Mouse (Mus musculus) forebrain, embryonic 10.5 days (tissue): ENCODE measurements around the gene Gm826. TPM values are rescaled to one million over a fixed set of nuclear protein-coding genes. Genes with fewer than 3 reads are reported as not detected.

Source experiments
- DNase-seq: peaks from one replicate; pipeline ENCODE4 v3.0.0-alpha.2; 2017; ENCODE audit warnings: low spot score; ENCODE audit errors: extremely low spot score
- H3K27ac ChIP-seq: fragments of 300-500 bp; sonication (generic); 2 replicates; pipeline ENCODE4 v1.5.1; 2016; ENCODE audit warnings: mild to moderate bottlenecking
- H3K27me3 ChIP-seq: fragments of 300-500 bp; sonication (generic); 2 replicates; pipeline ENCODE4 v1.6.1; 2016; ENCODE audit warnings: mild to moderate bottlenecking; ENCODE audit not compliant: poor library complexity, severe bottlenecking
- H3K36me3 ChIP-seq: fragments of 300-500 bp; sonication (generic); replicated peaks from 2 replicates; pipeline ENCODE4 v1.6.1; 2016; ENCODE audit warnings: mild to moderate bottlenecking, moderate library complexity
- H3K4me1 ChIP-seq: fragments of 300-500 bp; sonication (generic); 2 replicates; pipeline ENCODE4 v1.6.1; 2016
- H3K4me3 ChIP-seq: fragments of 300-500 bp; sonication (generic); 2 replicates; pipeline ENCODE4 v1.5.1; 2016; ENCODE audit warnings: mild to moderate bottlenecking, moderate library complexity
- H3K9me3 ChIP-seq: fragments of 300-500 bp; sonication (generic); 2 replicates; pipeline ENCODE4 v1.6.1; 2016; ENCODE audit warnings: mild to moderate bottlenecking, moderate library complexity
- WGBS: fragments of 180-500 bp; shearing (Covaris S2); methylation state at CpG from one replicate; pipeline ENCODE4 v1.1.7; 2016; 5-methylcytosine and 5-hydroxymethylcytosine counted together
- polyA plus RNA-seq: library from polyadenylated mRNA; unstranded; fragments of >200 nt; fragmentation: Nextera tagmentation; extraction: Ambion mirVana; gene quantifications from 2 replicates; pipeline ENCODE4 v1.2.1, GENCODE M21; 2016

Gene Gm826
- polyA plus RNA-seq, 1 experiment from 2014 or later, result not detected

GRCm38 (mm10) chr2:160348072-160348604 is 14.2 kb upstream of the Gm826 start:
- Histone ChIP-seq H3K4me3 (no peak overlapping the region), H3K9me3 (no peaks in the 10 kb centered on the region), H3K27ac (no peak overlapping the region), H3K27me3 (no peaks in the 10 kb centered on the region; the same call in 1 of the 2 replicates), H3K4me1 (peaks cover 49% of the 10 kb centered on the region), H3K36me3 (no peaks in the 10 kb centered on the region)
- WGBS, result 64% methylated on average over 4 of the region's 4 CpGs
- no peak for DNase-seq

- peaks cover 32% of the 10 kb centered on the region for H3K4me1 ChIP-seq
- no peaks in the 10 kb centered on the region for H3K27me3 ChIP-seq
- H3K36me3 ChIP-seq, result no peaks in the 10 kb centered on the region
- no peak overlapping the region for H3K27ac ChIP-seq
- no peaks in the 10 kb centered on the region for H3K9me3 ChIP-seq
- H3K4me3 ChIP-seq, result no peak overlapping the region
- DNase-seq, result no peak
These were observed 11.7 kb upstream of the Gm826 start for GRCm38 (mm10) chr2:160345644-160346043.

GRCm38 (mm10) chr2:160340121-160340520 is 6.2 kb upstream of the Gm826 start:
- DNase-seq, result no peak
- no peak overlapping the region for H3K4me3 ChIP-seq
- H3K27ac ChIP-seq, result no peak overlapping the region
- no peaks in the 10 kb centered on the region for H3K36me3 ChIP-seq
- peaks cover 6% of the 10 kb centered on the region for H3K4me1 ChIP-seq
- H3K9me3 ChIP-seq, result no peaks in the 10 kb centered on the region
- 72% methylated on average over 4 of the region's 4 CpGs for WGBS
- no peaks in the 10 kb centered on the region for H3K27me3 ChIP-seq

- no peak for DNase-seq
- 97% methylated on average over 5 of the region's 5 CpGs for WGBS
- H3K36me3 ChIP-seq, result no peaks in the 10 kb centered on the region
- H3K9me3 ChIP-seq, result no peaks in the 10 kb centered on the region
- H3K4me3 ChIP-seq, result no peak overlapping the region
- peaks cover 6% of the 10 kb centered on the region for H3K4me1 ChIP-seq
- H3K27me3 ChIP-seq, result no peaks in the 10 kb centered on the region
- H3K27ac ChIP-seq, result no peak overlapping the region
These were observed 5.6 kb upstream of the Gm826 start for GRCm38 (mm10) chr2:160339595-160339994.

GRCm38 (mm10) chr2:160336053-160336452 is 2.1 kb upstream of the Gm826 start:
- Histone ChIP-seq H3K27ac (no peak overlapping the region), H3K4me1 (no peaks in the 10 kb centered on the region), H3K27me3 (no peaks in the 10 kb centered on the region), H3K9me3 (no peaks in the 10 kb centered on the region), H3K4me3 (no peak overlapping the region), H3K36me3 (no peaks in the 10 kb centered on the region)
- no peak for DNase-seq
- 73% methylated on average over 2 of the region's 2 CpGs for WGBS

GRCm38 (mm10) chr2:160335043-160335442 is 1.1 kb upstream of the Gm826 start:
- 85% methylated on average over 1 of the region's 1 CpGs for WGBS
- H3K9me3 ChIP-seq, result no peaks in the 10 kb centered on the region
- H3K4me3 ChIP-seq, result no peak overlapping the region
- H3K27ac ChIP-seq, result no peak overlapping the region
- no peaks in the 10 kb centered on the region for H3K4me1 ChIP-seq
- H3K27me3 ChIP-seq, result no peaks in the 10 kb centered on the region
- no peaks in the 10 kb centered on the region for H3K36me3 ChIP-seq
- DNase-seq, result no peak

- no peaks in the 10 kb centered on the region for H3K27me3 ChIP-seq
- 93% methylated on average over 12 of the region's 12 CpGs for WGBS
- H3K27ac ChIP-seq, result no peak overlapping the region
- no peak for DNase-seq
- no peaks in the 10 kb centered on the region for H3K9me3 ChIP-seq
- H3K36me3 ChIP-seq, result no peaks in the 10 kb centered on the region
- peaks cover 9% of the 10 kb centered on the region for H3K4me1 ChIP-seq
- no peak overlapping the region for H3K4me3 ChIP-seq
These were observed 1.2 kb downstream of the Gm826 start for GRCm38 (mm10) chr2:160332516-160333325.

- H3K27me3 ChIP-seq, result no peaks in the 10 kb centered on the region
- no peak for DNase-seq
- H3K9me3 ChIP-seq, result no peaks in the 10 kb centered on the region
- WGBS, result 66% methylated on average over 9 of the region's 9 CpGs
- no peak overlapping the region for H3K4me3 ChIP-seq
- H3K27ac ChIP-seq, result no peak overlapping the region
- H3K36me3 ChIP-seq, result no peaks in the 10 kb centered on the region
- H3K4me1 ChIP-seq, result peaks cover 18% of the 10 kb centered on the region
These were observed 5.1 kb downstream of the Gm826 start for GRCm38 (mm10) chr2:160328886-160329285.

GRCm38 (mm10) chr2:160327716-160328115 is 6.2 kb downstream of the Gm826 start:
- H3K4me1 ChIP-seq, result peaks cover 18% of the 10 kb centered on the region
- 96% methylated on average over 4 of the region's 4 CpGs for WGBS
- DNase-seq, result no peak
- no peaks in the 10 kb centered on the region for H3K9me3 ChIP-seq
- H3K27me3 ChIP-seq, result no peaks in the 10 kb centered on the region
- no peak overlapping the region for H3K4me3 ChIP-seq
- no peak overlapping the region for H3K27ac ChIP-seq
- no peaks in the 10 kb centered on the region for H3K36me3 ChIP-seq

- 57% methylated on average over 4 of the region's 4 CpGs for WGBS
- no peaks in the 10 kb centered on the region for H3K9me3 ChIP-seq
- 0 out of 2 replicates have a peak, but pooled peaks cover 5% of the 10 kb centered on the region for H3K27me3 ChIP-seq
- H3K36me3 ChIP-seq, result no peaks in the 10 kb centered on the region
- 0 out of 2 replicates have a peak overlapping the region, but pooled peaks have one; percentile 1 for H3K27ac ChIP-seq
- peaks cover 18% of the 10 kb centered on the region for H3K4me1 ChIP-seq
- no peak for DNase-seq
- H3K4me3 ChIP-seq, result no peak overlapping the region
These were observed 6.8 kb downstream of the Gm826 start for GRCm38 (mm10) chr2:160327167-160327566.

- H3K27me3 ChIP-seq, result 0 out of 2 replicates have a peak, but pooled peaks cover 5% of the 10 kb centered on the region
- no peaks in the 10 kb centered on the region for H3K36me3 ChIP-seq
- H3K27ac ChIP-seq, result no peak overlapping the region
- no peak for DNase-seq
- 85% methylated on average over 6 of the region's 6 CpGs for WGBS
- no peaks in the 10 kb centered on the region for H3K9me3 ChIP-seq
- H3K4me1 ChIP-seq, result peaks cover 22% of the 10 kb centered on the region
- no peak overlapping the region for H3K4me3 ChIP-seq
These were observed 8.8 kb downstream of the Gm826 start for GRCm38 (mm10) chr2:160325105-160325644.

- no peak overlapping the region for H3K4me3 ChIP-seq
- H3K27me3 ChIP-seq, result 0 out of 2 replicates have a peak, but pooled peaks cover 5% of the 10 kb centered on the region
- no peak for DNase-seq
- H3K36me3 ChIP-seq, result no peaks in the 10 kb centered on the region
- no peaks in the 10 kb centered on the region for H3K9me3 ChIP-seq
- 61% methylated on average over 4 of the region's 4 CpGs for WGBS
- H3K27ac ChIP-seq, result no peak overlapping the region
- H3K4me1 ChIP-seq, result peaks cover 7% of the 10 kb centered on the region; the same call in 1 of the 2 replicates
These were observed 12.1 kb downstream of the Gm826 start for GRCm38 (mm10) chr2:160321829-160322228.

- DNase-seq, result no peak
- no peak overlapping the region for H3K4me3 ChIP-seq
- H3K4me1 ChIP-seq, result peaks cover 11% of the 10 kb centered on the region
- 91% methylated on average over 4 of the region's 4 CpGs for WGBS
- H3K27ac ChIP-seq, result no peak overlapping the region
- 0 out of 2 replicates have a peak, but pooled peaks cover 11% of the 10 kb centered on the region for H3K27me3 ChIP-seq
- H3K36me3 ChIP-seq, result no peaks in the 10 kb centered on the region
- H3K9me3 ChIP-seq, result no peaks in the 10 kb centered on the region
These were observed 15.7 kb downstream of the Gm826 start for GRCm38 (mm10) chr2:160318255-160318654.
